Mouse (Mus musculus) hindbrain, embryonic 16.5 days (tissue): ENCODE measurements around the gene Atp6v1g3. TPM values are rescaled to one million over a fixed set of nuclear protein-coding genes. Genes with fewer than 3 reads are reported as not detected.

ENCODE experiments used
- ATAC-seq: fragments of 200-750 bp; cut with Nextera tagmentation; 2 replicates; pipeline ENCODE4 v1.8.0; 2017; ENCODE audit warnings: moderate TSS enrichment, moderate library complexity
- H3K27ac ChIP-seq: fragments of 300-500 bp; sonication (generic); 2 replicates; pipeline ENCODE4 v1.5.1; 2014; ENCODE audit warnings: low read depth, mild to moderate bottlenecking, control low read depth, low read length, moderate library complexity
- H3K27me3 ChIP-seq: fragments of 300-500 bp; sonication (generic); replicated peaks from 2 replicates; pipeline ENCODE4 v1.6.1; 2014; ENCODE audit warnings: low read length; ENCODE audit not compliant: control insufficient read depth, insufficient read depth
- H3K36me3 ChIP-seq: fragments of 300-500 bp; sonication (generic); 2 replicates; pipeline ENCODE4 v1.6.1; 2014; ENCODE audit warnings: mild to moderate bottlenecking, low read length, moderate library complexity, mixed read lengths; ENCODE audit not compliant: control insufficient read depth, insufficient read depth
- H3K4me1 ChIP-seq: fragments of 300-500 bp; sonication (generic); 2 replicates; pipeline ENCODE4 v1.6.1; 2014; ENCODE audit warnings: low read depth, low read length; ENCODE audit not compliant: control insufficient read depth, insufficient read depth
- H3K4me2 ChIP-seq: fragments of 300-500 bp; sonication (generic); 2 replicates; pipeline ENCODE4 v1.6.1; 2014; ENCODE audit warnings: mild to moderate bottlenecking, low read length, control low read depth, moderate library complexity
- H3K4me3 ChIP-seq: fragments of 300-500 bp; sonication (generic); 2 replicates; pipeline ENCODE4 v1.5.1; 2014; ENCODE audit warnings: mild to moderate bottlenecking, low read length, control low read depth, moderate library complexity
- H3K9ac ChIP-seq: fragments of 300-500 bp; sonication (generic); 2 replicates; pipeline ENCODE4 v1.6.1; 2014; ENCODE audit warnings: low read depth, mild to moderate bottlenecking, control low read depth, low read length, moderate library complexity
- H3K9me3 ChIP-seq: fragments of 300-500 bp; sonication (generic); 2 replicates; pipeline ENCODE4 v1.6.1; 2014; ENCODE audit warnings: mild to moderate bottlenecking, low read length, moderate library complexity; ENCODE audit not compliant: control insufficient read depth
- WGBS: fragments of 180-500 bp; shearing (Covaris S2); extraction: QIAGEN DNeasy Blood & Tissue Kit; methylation state at CpG from one replicate; pipeline ENCODE4 v1.1.7; 2014; 5-methylcytosine and 5-hydroxymethylcytosine counted together
- polyA plus RNA-seq: library from polyadenylated mRNA; unstranded; fragments of >200 nt; fragmentation: Nextera tagmentation; extraction: Ambion mirVana; gene quantifications from 2 replicates; pipeline ENCODE4 v1.2.1, GENCODE M21; 2015

The Atp6v1g3 gene
- polyA plus RNA-seq, 1 experiment from 2014 or later: not detected

DNA sequence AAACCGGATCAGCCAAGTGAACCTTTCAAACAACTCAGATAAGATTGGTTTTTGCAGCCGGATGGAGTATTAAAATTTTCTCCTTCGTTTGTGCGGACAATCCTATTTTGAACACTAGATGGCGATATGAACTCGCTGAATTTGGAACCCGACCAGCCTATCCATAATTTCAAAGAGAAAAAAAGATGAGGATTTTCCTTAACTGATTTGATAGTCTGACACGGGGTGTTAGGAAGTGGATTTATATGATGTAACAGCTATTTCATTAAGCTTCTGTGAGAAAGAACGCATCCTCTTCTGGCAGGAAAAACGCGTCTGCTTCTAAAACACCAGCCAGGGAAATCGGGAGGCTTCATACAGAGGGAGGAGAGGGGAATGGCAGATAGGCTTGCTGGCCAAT lies 54.8 kb downstream of the Atp6v1g3 start:
- Histone ChIP-seq H3K9ac (0 out of 2 replicates have a peak overlapping the region, but pooled peaks have one; percentile 35), H3K27ac (no peak overlapping the region), H3K27me3 (no peaks in the 10 kb centered on the region), H3K4me3 (peak overlapping the region; percentile 28; the same call in 1 of the 2 replicates), H3K4me2 (peak overlapping the region; percentile 52), H3K36me3 (no peaks in the 10 kb centered on the region), H3K4me1 (peaks cover 4% of the 10 kb centered on the region; the same call in 1 of the 2 replicates), H3K9me3 (no peaks in the 10 kb centered on the region)
- 10% methylated on average over 12 of the region's 12 CpGs for WGBS
- ATAC-seq: peak; percentile 40; the same call in 1 of the 2 replicates

DNA sequence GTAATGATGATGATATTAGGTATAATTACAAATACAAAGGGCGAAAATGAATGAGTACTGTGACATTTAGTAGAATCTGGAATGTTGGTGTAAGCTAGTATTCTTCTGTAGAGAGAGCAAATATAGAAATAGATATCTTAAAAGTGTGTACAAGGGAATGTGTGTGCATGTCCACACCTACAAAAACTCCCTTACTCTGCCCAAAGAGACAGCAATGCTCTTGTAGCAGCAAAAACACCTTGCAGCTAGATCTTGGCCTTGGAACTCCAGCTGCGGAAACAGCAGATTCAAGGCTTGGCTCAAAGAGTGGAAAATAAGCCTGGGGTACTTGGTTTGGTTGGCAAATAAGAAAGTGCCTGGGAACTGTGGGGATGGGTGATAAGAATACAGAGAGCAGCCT lies 57.0 kb downstream of the Atp6v1g3 start:
- Histone ChIP-seq H3K4me2 (no peak overlapping the region), H3K27ac (no peak overlapping the region), H3K36me3 (no peaks in the 10 kb centered on the region), H3K27me3 (no peaks in the 10 kb centered on the region), H3K4me1 (peaks cover 4% of the 10 kb centered on the region; the same call in 1 of the 2 replicates), H3K4me3 (no peak overlapping the region), H3K9me3 (no peaks in the 10 kb centered on the region), H3K9ac (no peak overlapping the region)
- WGBS: 94% methylated on average over 2 of the region's 2 CpGs
- ATAC-seq: no peak

DNA sequence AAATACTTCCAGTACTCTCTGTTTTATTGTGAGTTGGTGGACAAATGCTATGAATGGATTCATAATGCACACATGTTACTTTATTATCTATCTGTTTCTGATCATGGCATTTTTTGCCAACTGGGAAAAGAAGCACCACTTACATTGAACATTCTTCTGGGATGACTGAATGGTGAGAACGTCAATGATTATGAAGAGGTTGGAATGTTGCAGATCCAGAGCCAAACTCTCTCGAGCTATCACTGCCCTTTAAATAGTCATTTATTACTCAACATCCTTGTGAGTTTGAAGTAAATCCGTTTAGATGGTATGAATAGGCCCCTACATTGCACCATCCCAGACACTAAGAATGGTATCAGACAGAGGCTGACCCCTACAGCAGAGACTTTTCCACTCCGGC lies 58.1 kb downstream of the Atp6v1g3 start:
- WGBS: 78% methylated on average over 4 of the region's 4 CpGs

DNA sequence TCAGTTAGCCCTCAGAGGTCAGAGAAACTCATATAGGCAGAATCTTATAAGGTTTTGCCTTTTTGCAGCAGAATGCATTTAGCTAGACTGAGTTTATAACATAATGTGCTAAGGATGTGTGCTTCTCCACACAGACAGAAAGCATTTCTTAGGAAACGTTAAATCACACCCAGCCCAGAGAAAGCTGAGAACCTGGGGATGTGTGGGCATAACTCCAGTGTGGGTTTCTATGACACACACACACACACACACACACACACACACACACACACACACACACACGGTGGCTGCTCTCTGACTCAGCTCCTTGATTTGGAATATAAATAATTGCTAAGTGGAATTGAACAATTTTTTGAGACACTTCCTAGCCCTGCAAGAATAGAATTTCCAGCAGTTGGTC lies 61.2 kb downstream of the Atp6v1g3 start:
- H3K4me2 ChIP-seq: no peak overlapping the region
- 55% methylated on average over 2 of the region's 2 CpGs for WGBS

More for the DNA sequence above, 58.1 kb downstream of the Atp6v1g3 start:
- no peak overlapping the region for H3K4me2 ChIP-seq
- H3K9ac ChIP-seq: no peak overlapping the region
- no peak for ATAC-seq
- no peak overlapping the region for H3K27ac ChIP-seq
- H3K4me3 ChIP-seq: no peak overlapping the region
- no peaks in the 10 kb centered on the region for H3K27me3 ChIP-seq
- H3K9me3 ChIP-seq: no peaks in the 10 kb centered on the region
- no peaks in the 10 kb centered on the region for H3K4me1 ChIP-seq
- no peaks in the 10 kb centered on the region for H3K36me3 ChIP-seq

DNA sequence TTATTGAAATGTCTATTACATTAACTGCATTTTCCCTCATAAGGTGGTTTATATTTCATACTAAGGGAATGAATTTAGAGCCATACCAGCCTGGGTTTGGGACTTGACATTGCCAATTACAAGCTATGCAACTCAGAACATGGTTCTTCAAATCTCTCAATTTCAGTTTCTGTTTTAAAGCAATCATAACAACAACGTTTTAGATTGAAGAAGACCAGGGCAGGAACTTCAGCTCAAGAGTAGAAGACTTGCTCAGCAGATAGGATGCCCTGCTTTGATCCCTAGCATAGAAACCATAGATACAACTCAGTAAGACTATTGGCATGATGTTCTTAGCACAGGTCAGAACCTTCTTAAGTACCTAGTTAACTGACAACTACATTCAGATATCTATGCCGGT lies 63.9 kb downstream of the Atp6v1g3 start:
- no peak overlapping the region for H3K4me3 ChIP-seq
- H3K4me1 ChIP-seq: no peaks in the 10 kb centered on the region
- no peak overlapping the region for H3K27ac ChIP-seq
- H3K9me3 ChIP-seq: no peaks in the 10 kb centered on the region
- H3K9ac ChIP-seq: no peak overlapping the region
- no peaks in the 10 kb centered on the region for H3K27me3 ChIP-seq
- no peaks in the 10 kb centered on the region for H3K36me3 ChIP-seq
- 87% methylated on average over 2 of the region's 2 CpGs for WGBS
- H3K4me2 ChIP-seq: no peak overlapping the region
- no peak for ATAC-seq

More for the DNA sequence above, 61.2 kb downstream of the Atp6v1g3 start:
- H3K27ac ChIP-seq: no peak overlapping the region
- H3K4me1 ChIP-seq: no peaks in the 10 kb centered on the region
- H3K36me3 ChIP-seq: no peaks in the 10 kb centered on the region
- H3K4me3 ChIP-seq: no peak overlapping the region
- H3K27me3 ChIP-seq: no peaks in the 10 kb centered on the region
- ATAC-seq: no peak
- no peaks in the 10 kb centered on the region for H3K9me3 ChIP-seq
- H3K9ac ChIP-seq: no peak overlapping the region

Other genes starting within 250 kb of the Atp6v1g3 start
- 1.2 and 1.3 TPM in 2 replicates for gene Ptprc, start 98.0 kb upstream of the Atp6v1g3 start, polyA plus RNA-seq